Mouse (Mus musculus): ENCODE measurements around the gene Cdc20.
A peak's percentile ranks its signal among the peaks of the same experiment; 100 is the strongest.

The Cdc20 gene

DNA sequence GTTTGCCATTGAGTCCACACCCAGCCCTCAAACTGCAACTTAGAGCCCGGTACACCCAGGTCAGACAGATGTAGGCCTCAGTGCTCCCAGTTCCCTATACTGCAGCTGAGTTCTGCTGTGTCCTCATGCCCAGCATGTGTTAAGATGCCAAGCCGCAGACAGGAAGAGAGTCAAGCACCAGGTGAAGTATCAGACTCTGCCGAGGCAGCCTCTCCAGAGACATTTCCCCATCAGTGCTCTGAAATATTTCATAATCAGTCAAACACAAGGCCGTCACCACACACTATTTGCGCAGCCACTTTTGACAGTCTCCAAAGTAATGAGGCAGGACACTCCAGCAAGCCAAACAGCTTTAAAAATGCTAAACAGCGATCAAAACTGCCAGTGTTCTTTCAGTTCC, 38.8 kb downstream of the Cdc20 start:
- TF ChIP-seq GATA4 (IDR thresholded peaks at IDR 0.05; ENCODE audit: insufficient replicate concordance, low read length): no peak

- no peak for TF ChIP-seq GATA4 (IDR thresholded peaks at IDR 0.05; ENCODE audit: insufficient replicate concordance, low read length)
These were observed 40.7 kb downstream of the Cdc20 start for GRCm38 (mm10) chr4:118396433-118396832.

DNA sequence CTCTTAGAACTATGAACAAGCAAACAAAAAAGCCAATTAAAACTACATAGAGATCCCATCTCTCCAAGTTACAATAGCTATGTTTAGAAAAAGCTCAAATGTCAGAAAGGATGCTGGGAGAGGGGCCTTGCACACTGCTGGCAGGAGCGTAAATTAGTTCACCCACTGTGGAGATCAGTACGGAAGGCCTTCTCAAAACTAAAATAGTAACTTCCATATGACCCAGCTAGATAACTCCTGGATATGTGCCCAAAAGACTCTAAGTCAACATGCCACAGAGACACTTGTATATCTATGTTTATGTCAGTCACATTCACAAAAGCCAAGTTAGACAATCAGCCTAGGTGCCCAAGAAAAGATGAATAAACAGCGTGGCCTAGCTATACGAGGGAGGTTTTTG, 41.9 kb downstream of the Cdc20 start:
- no peak for TF ChIP-seq GATA4 (IDR thresholded peaks at IDR 0.05; ENCODE audit: insufficient replicate concordance, low read length)

GRCm38 (mm10) chr4:118394505-118394904, 42.6 kb downstream of the Cdc20 start:
- TF ChIP-seq GATA4 (IDR thresholded peaks at IDR 0.05; ENCODE audit: insufficient replicate concordance, low read length): peak; percentile 52; the same call in 1 of the 2 replicates

- no peak for TF ChIP-seq GATA4 (IDR thresholded peaks at IDR 0.05; ENCODE audit: insufficient replicate concordance, low read length)
These were observed 47.0 kb downstream of the Cdc20 start for GRCm38 (mm10) chr4:118390146-118390545.

DNA sequence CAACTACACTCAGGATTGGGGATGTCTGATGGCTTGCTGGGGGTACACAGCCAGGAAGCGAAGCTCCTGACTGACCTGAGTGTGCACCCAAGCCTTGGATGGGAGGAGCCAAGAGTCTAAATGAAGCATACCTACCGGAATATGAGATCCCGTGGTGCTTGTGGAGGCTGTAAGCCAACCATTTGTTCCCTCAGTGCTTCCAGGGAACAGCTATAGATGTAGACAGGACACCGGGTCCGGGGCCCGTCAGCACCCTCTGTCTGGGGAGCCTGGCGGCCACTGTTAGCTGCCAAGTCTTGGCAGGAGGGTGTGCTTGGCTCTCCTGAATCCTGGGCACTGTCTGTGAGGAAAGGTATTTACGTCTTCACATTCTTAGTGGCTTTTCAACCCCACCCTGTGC, 49.8 kb downstream of the Cdc20 start:
- TF ChIP-seq GATA4 (IDR thresholded peaks at IDR 0.05; ENCODE audit: insufficient replicate concordance, low read length): no peak

DNA sequence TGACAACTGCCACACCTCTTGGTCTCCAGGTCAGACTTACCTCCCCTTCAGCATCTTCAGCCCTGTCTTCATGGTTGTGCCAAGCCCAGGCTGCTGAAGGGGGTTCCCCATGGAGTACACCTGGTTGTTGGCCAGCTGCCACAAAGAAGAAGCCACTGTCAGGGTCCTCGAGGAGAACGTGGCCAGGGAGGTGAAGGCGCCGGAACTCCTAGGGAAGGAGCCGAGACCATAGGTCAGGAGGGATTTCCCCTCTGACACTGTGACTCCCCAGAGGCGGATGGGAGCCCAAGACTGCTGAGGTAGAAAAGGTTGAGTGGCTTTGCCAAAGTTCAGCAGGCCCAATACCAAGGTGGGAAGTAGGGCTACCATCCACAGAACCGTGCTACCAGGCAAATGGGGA, 53.9 kb downstream of the Cdc20 start:
- TF ChIP-seq GATA4 (IDR thresholded peaks at IDR 0.05; ENCODE audit: insufficient replicate concordance, low read length): no peak

Data from liver, adult (tissue).